Mouse (Mus musculus) kidney, embryonic 14.5 days (tissue): ENCODE measurements around the gene Vdac2. TPM values are rescaled to one million over a fixed set of nuclear protein-coding genes. Genes with fewer than 3 reads are reported as not detected.
A peak's percentile ranks its signal among the peaks of the same experiment; 100 is the strongest.

Source experiments
- ATAC-seq: fragments of 200-750 bp; cut with Nextera tagmentation; 2 replicates; pipeline ENCODE4 v1.8.0; 2017; ENCODE audit warnings: moderate number of reproducible peaks, mild to moderate bottlenecking, moderate TSS enrichment, moderate library complexity; ENCODE audit not compliant: low FRiP score, low TSS enrichment
- H3K27ac ChIP-seq: fragments of 300-500 bp; sonication (generic); 2 replicates; pipeline ENCODE4 v1.5.1; 2014; ENCODE audit warnings: low read depth, mild to moderate bottlenecking, low read length, moderate library complexity, mixed read lengths
- H3K27me3 ChIP-seq: fragments of 300-500 bp; sonication (generic); 2 replicates; pipeline ENCODE4 v1.6.1; 2014; ENCODE audit warnings: mild to moderate bottlenecking, low read length; ENCODE audit not compliant: control insufficient read depth, insufficient read depth
- H3K36me3 ChIP-seq: fragments of 300-500 bp; sonication (generic); 2 replicates; pipeline ENCODE4 v1.6.1; 2014; ENCODE audit warnings: low read length, mixed read lengths; ENCODE audit not compliant: control insufficient read depth, insufficient read depth
- H3K4me1 ChIP-seq: fragments of 300-500 bp; sonication (generic); 2 replicates; pipeline ENCODE4 v1.6.1; 2014; ENCODE audit warnings: low read length, mixed read lengths; ENCODE audit not compliant: control insufficient read depth, insufficient read depth
- H3K4me2 ChIP-seq: fragments of 300-500 bp; sonication (generic); replicated peaks from 2 replicates; pipeline ENCODE4 v1.6.1; 2014; ENCODE audit warnings: low read depth, mild to moderate bottlenecking, low read length
- H3K4me3 ChIP-seq: fragments of 300-500 bp; sonication (generic); 2 replicates; pipeline ENCODE4 v1.5.1; 2014; ENCODE audit warnings: mild to moderate bottlenecking, low read length
- H3K9ac ChIP-seq: fragments of 300-500 bp; sonication (generic); 2 replicates; pipeline ENCODE4 v1.6.1; 2014; ENCODE audit warnings: low read depth, mild to moderate bottlenecking, low read length, moderate library complexity
- H3K9me3 ChIP-seq: fragments of 300-500 bp; sonication (generic); 2 replicates; pipeline ENCODE4 v1.6.1; 2016; ENCODE audit warnings: low read length; ENCODE audit not compliant: control insufficient read depth
- WGBS: fragments of 180-500 bp; shearing (Covaris S2); extraction: QIAGEN DNeasy Blood & Tissue Kit; methylation state at CpG from one replicate; pipeline ENCODE4 v1.1.7; 2014; 5-methylcytosine and 5-hydroxymethylcytosine counted together
- polyA plus RNA-seq: library from polyadenylated mRNA; unstranded; fragments of >200 nt; fragmentation: Nextera tagmentation; extraction: Ambion mirVana; gene quantifications from 2 replicates; pipeline ENCODE4 v1.2.1, GENCODE M21; 2014

Gene Vdac2
- polyA plus RNA-seq, 1 experiment from 2014 or later, result 349 TPM

GRCm38 (mm10) chr14:21801624-21802023, 23.4 kb upstream of the Vdac2 start:
- Histone ChIP-seq H3K27me3 (no peaks in the 10 kb centered on the region), H3K27ac (no peak overlapping the region), H3K4me3 (no peak overlapping the region), H3K9me3 (no peaks in the 10 kb centered on the region), H3K9ac (no peak overlapping the region), H3K4me2 (no peak overlapping the region), H3K36me3 (no peaks in the 10 kb centered on the region; the same call in 1 of the 2 replicates), H3K4me1 (0 out of 2 replicates have a peak, but pooled peaks cover under 1% of the 10 kb centered on the region)
- no peak for ATAC-seq
- 85% methylated on average over 7 of the region's 7 CpGs for WGBS

- H3K36me3 ChIP-seq, result no peaks in the 10 kb centered on the region; the same call in 1 of the 2 replicates
- no peak overlapping the region for H3K4me3 ChIP-seq
- H3K27ac ChIP-seq, result no peak overlapping the region
- H3K27me3 ChIP-seq, result no peaks in the 10 kb centered on the region
- no peak overlapping the region for H3K9ac ChIP-seq
- H3K4me1 ChIP-seq, result 0 out of 2 replicates have a peak, but pooled peaks cover 3% of the 10 kb centered on the region
- no peaks in the 10 kb centered on the region for H3K9me3 ChIP-seq
- 90% methylated on average over 6 of the region's 6 CpGs for WGBS
- H3K4me2 ChIP-seq, result no peak overlapping the region
- no peak for ATAC-seq
Observed at GRCm38 (mm10) chr14:21802543-21803206, 22.4 kb upstream of the Vdac2 start.

- Histone ChIP-seq H3K27ac (no peak overlapping the region), H3K4me2 (no peak overlapping the region), H3K27me3 (no peaks in the 10 kb centered on the region), H3K4me1 (0 out of 2 replicates have a peak, but pooled peaks cover 3% of the 10 kb centered on the region), H3K9ac (no peak overlapping the region), H3K4me3 (no peak overlapping the region), H3K9me3 (no peaks in the 10 kb centered on the region), H3K36me3 (no peaks in the 10 kb centered on the region)
- WGBS, result 63% methylated on average over 2 of the region's 2 CpGs
- no peak for ATAC-seq
Observed at GRCm38 (mm10) chr14:21806203-21806602, 18.8 kb upstream of the Vdac2 start.

- H3K4me3 ChIP-seq, result no peak overlapping the region
- H3K4me2 ChIP-seq, result no peak overlapping the region
- H3K27ac ChIP-seq, result no peak overlapping the region
- no peak for ATAC-seq
- H3K9ac ChIP-seq, result 0 out of 2 replicates have a peak overlapping the region, but pooled peaks have one; percentile 7
- no peaks in the 10 kb centered on the region for H3K9me3 ChIP-seq
- H3K36me3 ChIP-seq, result no peaks in the 10 kb centered on the region
- 75% methylated on average over 3 of the region's 3 CpGs for WGBS
- H3K27me3 ChIP-seq, result no peaks in the 10 kb centered on the region
- 0 out of 2 replicates have a peak, but pooled peaks cover 3% of the 10 kb centered on the region for H3K4me1 ChIP-seq
Observed at GRCm38 (mm10) chr14:21806631-21807160, 18.3 kb upstream of the Vdac2 start.

GRCm38 (mm10) chr14:21808208-21808922, 16.7 kb upstream of the Vdac2 start:
- Histone ChIP-seq H3K4me3 (no peak overlapping the region), H3K27me3 (no peaks in the 10 kb centered on the region), H3K27ac (no peak overlapping the region), H3K9me3 (no peaks in the 10 kb centered on the region), H3K4me1 (0 out of 2 replicates have a peak, but pooled peaks cover 3% of the 10 kb centered on the region), H3K4me2 (no peak overlapping the region), H3K36me3 (no peaks in the 10 kb centered on the region), H3K9ac (no peak overlapping the region)
- ATAC-seq, result no peak
- 83% methylated on average over 8 of the region's 8 CpGs for WGBS

- no peak overlapping the region for H3K4me3 ChIP-seq
- H3K9ac ChIP-seq, result no peak overlapping the region
- WGBS, result 92% methylated on average over 2 of the region's 2 CpGs
- H3K27me3 ChIP-seq, result no peaks in the 10 kb centered on the region
- 0 out of 2 replicates have a peak, but pooled peaks cover 3% of the 10 kb centered on the region for H3K4me1 ChIP-seq
- no peaks in the 10 kb centered on the region for H3K9me3 ChIP-seq
- H3K27ac ChIP-seq, result no peak overlapping the region
- ATAC-seq, result no peak
- no peak overlapping the region for H3K4me2 ChIP-seq
- H3K36me3 ChIP-seq, result no peaks in the 10 kb centered on the region
Observed at GRCm38 (mm10) chr14:21809418-21809817, 15.6 kb upstream of the Vdac2 start.

GRCm38 (mm10) chr14:21811301-21811700, 13.7 kb upstream of the Vdac2 start:
- ATAC-seq, result no peak
- no peak overlapping the region for H3K27ac ChIP-seq
- H3K36me3 ChIP-seq, result no peaks in the 10 kb centered on the region
- H3K4me3 ChIP-seq, result no peak overlapping the region
- H3K27me3 ChIP-seq, result no peaks in the 10 kb centered on the region
- no peak overlapping the region for H3K9ac ChIP-seq
- 0 out of 2 replicates have a peak, but pooled peaks cover 3% of the 10 kb centered on the region for H3K4me1 ChIP-seq
- H3K4me2 ChIP-seq, result no peak overlapping the region
- 92% methylated on average over 4 of the region's 4 CpGs for WGBS
- H3K9me3 ChIP-seq, result no peaks in the 10 kb centered on the region

GRCm38 (mm10) chr14:21811744-21812393, 13.2 kb upstream of the Vdac2 start:
- no peak for ATAC-seq
- Histone ChIP-seq H3K4me1 (0 out of 2 replicates have a peak, but pooled peaks cover under 1% of the 10 kb centered on the region), H3K9me3 (no peaks in the 10 kb centered on the region), H3K27me3 (no peaks in the 10 kb centered on the region), H3K9ac (no peak overlapping the region), H3K27ac (no peak overlapping the region), H3K36me3 (no peaks in the 10 kb centered on the region), H3K4me2 (no peak overlapping the region), H3K4me3 (no peak overlapping the region)
- 84% methylated on average over 10 of the region's 10 CpGs for WGBS
